Mouse (Mus musculus) CD4-positive, CD25-positive, alpha-beta regulatory T cell, adult 2 months (primary cell): ENCODE measurements around the gene Gm49325.
"Not testable (repeated sequence)": the region's sequence is repeated elsewhere in the genome, so short reads cannot be mapped to it uniquely, and the experiment has no call there.

Experiments used
- DNase-seq: peaks from one replicate; pipeline ENCODE4 v3.0.0-alpha.2; 2012; ENCODE audit warnings: low read depth, low spot score

Gene Gm49325

GRCm38 (mm10) chr10:77682994-77683393, 77.0 kb downstream of the Gm49325 start:
- DNase-seq: no peak

- no peak for DNase-seq
These were observed 78.2 kb downstream of the Gm49325 start for GRCm38 (mm10) chr10:77684181-77684580.

GRCm38 (mm10) chr10:77685895-77686664, 80.1 kb downstream of the Gm49325 start, which contains the start of gene Tspear:
Tspear (plus strand) TSS chr10:77686569.
- DNase-seq: no peak

GRCm38 (mm10) chr10:77687021-77687420, 81.0 kb downstream of the Gm49325 start:
- DNase-seq: no peak

GRCm38 (mm10) chr10:77690356-77690807, 84.4 kb downstream of the Gm49325 start, which contains the start of gene Gm19402:
Gm19402 (minus strand) TSS chr10:77690757.
- DNase-seq: not testable (repeated sequence)
